Mouse (Mus musculus) neural tube, embryonic 11.5 days (tissue): ENCODE data around the gene Plagl2. TPM values are rescaled to one million over a fixed set of nuclear protein-coding genes. Genes with fewer than 3 reads are reported as not detected.

Experiments used
- ATAC-seq: fragments of 200-750 bp; cut with Nextera tagmentation; 2 replicates; pipeline ENCODE4 v1.8.0; 2017; ENCODE audit warnings: moderate number of reproducible peaks, mild to moderate bottlenecking, moderate TSS enrichment, moderate library complexity; ENCODE audit not compliant: insufficient read depth, low FRiP score, low TSS enrichment
- DNase-seq: peaks from one replicate; pipeline ENCODE4 v3.0.0-alpha.2; 2015; ENCODE audit warnings: low spot score
- H3K27ac ChIP-seq: fragments of 300-500 bp; sonication (generic); 2 replicates; pipeline ENCODE4 v1.5.1; 2014; ENCODE audit warnings: low read depth, mild to moderate bottlenecking, low read length
- H3K27me3 ChIP-seq: fragments of 300-500 bp; sonication (generic); 2 replicates; pipeline ENCODE4 v1.6.1; 2014; ENCODE audit warnings: mild to moderate bottlenecking, low read length, mixed read lengths; ENCODE audit not compliant: control insufficient read depth, insufficient read depth
- H3K36me3 ChIP-seq: fragments of 300-500 bp; sonication (generic); 2 replicates; pipeline ENCODE4 v1.6.1; 2014; ENCODE audit warnings: mild to moderate bottlenecking, low read length, moderate library complexity, mixed read lengths; ENCODE audit not compliant: control insufficient read depth, insufficient read depth
- H3K4me1 ChIP-seq: fragments of 300-500 bp; sonication (generic); 2 replicates; pipeline ENCODE4 v1.6.1; 2014; ENCODE audit warnings: low read length, mixed read lengths; ENCODE audit not compliant: control insufficient read depth, insufficient read depth
- H3K4me2 ChIP-seq: fragments of 300-500 bp; sonication (generic); 2 replicates; pipeline ENCODE4 v1.6.1; 2014; ENCODE audit warnings: low read depth, mild to moderate bottlenecking, moderate library complexity
- H3K4me3 ChIP-seq: fragments of 300-500 bp; sonication (generic); 2 replicates; pipeline ENCODE4 v1.5.1; 2014; ENCODE audit warnings: low read depth, low read length
- H3K9ac ChIP-seq: fragments of 300-500 bp; sonication (generic); 2 replicates; pipeline ENCODE4 v1.6.1; 2014; ENCODE audit warnings: mild to moderate bottlenecking, low read length
- H3K9me3 ChIP-seq: fragments of 300-500 bp; sonication (generic); 2 replicates; pipeline ENCODE4 v1.6.1; 2016; ENCODE audit warnings: low read length; ENCODE audit not compliant: control insufficient read depth
- WGBS: fragments of 180-500 bp; shearing (Covaris S2); extraction: QIAGEN DNeasy Blood & Tissue Kit; methylation state at CpG from one replicate; pipeline ENCODE4 v1.1.7; 2014; 5-methylcytosine and 5-hydroxymethylcytosine counted together
- polyA plus RNA-seq: library from polyadenylated mRNA; unstranded; fragments of >200 nt; fragmentation: Nextera tagmentation; extraction: Ambion mirVana; gene quantifications from 2 replicates; pipeline ENCODE4 v1.2.1, GENCODE M21; 2014

Plagl2 gene
- polyA plus RNA-seq, 1 experiment from 2014 or later, result 34.0 TPM

DNA sequence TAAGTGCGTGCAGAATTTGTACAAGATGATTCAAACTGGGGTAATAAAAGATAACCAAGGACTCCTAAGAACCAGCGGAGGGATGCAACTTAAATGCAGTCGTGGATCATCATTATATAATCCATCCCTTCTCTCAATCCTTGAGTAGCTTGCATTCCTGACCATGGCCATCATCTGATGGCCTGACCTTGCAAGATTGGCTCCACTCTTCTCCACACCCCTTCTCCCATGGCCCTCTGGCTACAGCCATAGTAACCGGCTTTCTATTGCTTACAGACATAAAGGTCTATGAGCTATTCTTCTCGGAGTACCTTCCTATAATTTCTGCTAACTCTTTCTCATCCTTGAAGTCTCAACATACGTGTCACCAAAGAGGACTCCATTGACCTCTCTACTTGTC, 930 bp upstream of the Plagl2 start:
- Histone ChIP-seq H3K4me1 (peaks cover 11% of the 10 kb centered on the region), H3K4me3 (peak overlapping the region; percentile 98), H3K9ac (peak overlapping the region; percentile 98), H3K9me3 (no peaks in the 10 kb centered on the region), H3K27me3 (no peaks in the 10 kb centered on the region), H3K4me2 (peak overlapping the region; percentile 79), H3K36me3 (no peaks in the 10 kb centered on the region), H3K27ac (no peak overlapping the region)
- ATAC-seq (no peak), DNase-seq (no peak)
- WGBS, result 70% methylated on average over 6 of the region's 6 CpGs

DNA sequence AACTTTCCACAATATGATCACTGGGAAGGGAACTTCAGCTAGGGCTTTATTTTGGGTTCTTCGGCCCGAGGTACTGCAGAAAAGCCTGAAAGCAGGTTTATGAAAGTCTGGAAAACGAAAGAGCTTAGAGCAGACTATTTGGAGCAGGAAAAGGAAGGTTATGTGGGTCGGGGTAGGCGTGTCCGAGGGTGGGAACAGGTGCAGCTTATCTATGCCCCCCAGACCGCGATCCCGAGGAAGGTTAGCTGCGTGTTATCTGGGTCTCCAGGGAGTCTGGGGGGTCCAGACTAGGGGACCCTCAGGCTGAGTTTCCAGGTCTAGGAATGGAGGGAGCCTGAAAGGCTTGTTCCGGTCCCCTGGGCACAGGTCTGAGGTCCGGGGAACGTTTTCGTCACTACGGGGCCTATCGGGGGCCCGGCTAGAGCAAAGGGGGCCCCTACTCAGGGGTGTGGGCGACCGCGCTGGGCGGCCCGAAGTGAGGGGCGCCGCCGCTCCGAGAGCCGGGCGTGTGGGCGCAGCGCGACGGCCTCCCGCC, 458 bp downstream of the Plagl2 start:
- Histone ChIP-seq H3K9ac (peak overlapping the region; percentile 98), H3K27ac (peak overlapping the region; percentile 88), H3K27me3 (no peaks in the 10 kb centered on the region), H3K36me3 (0 out of 2 replicates have a peak, but pooled peaks cover 2% of the 10 kb centered on the region), H3K4me3 (peak overlapping the region; percentile 98), H3K4me2 (peak overlapping the region; percentile 79), H3K4me1 (peaks cover 11% of the 10 kb centered on the region), H3K9me3 (no peaks in the 10 kb centered on the region)
- DNase-seq (peak; percentile 34), ATAC-seq (peak; percentile 70; the same call in 1 of the 2 replicates)
- under 1% methylated on average over 22 of the region's 33 CpGs for WGBS

DNA sequence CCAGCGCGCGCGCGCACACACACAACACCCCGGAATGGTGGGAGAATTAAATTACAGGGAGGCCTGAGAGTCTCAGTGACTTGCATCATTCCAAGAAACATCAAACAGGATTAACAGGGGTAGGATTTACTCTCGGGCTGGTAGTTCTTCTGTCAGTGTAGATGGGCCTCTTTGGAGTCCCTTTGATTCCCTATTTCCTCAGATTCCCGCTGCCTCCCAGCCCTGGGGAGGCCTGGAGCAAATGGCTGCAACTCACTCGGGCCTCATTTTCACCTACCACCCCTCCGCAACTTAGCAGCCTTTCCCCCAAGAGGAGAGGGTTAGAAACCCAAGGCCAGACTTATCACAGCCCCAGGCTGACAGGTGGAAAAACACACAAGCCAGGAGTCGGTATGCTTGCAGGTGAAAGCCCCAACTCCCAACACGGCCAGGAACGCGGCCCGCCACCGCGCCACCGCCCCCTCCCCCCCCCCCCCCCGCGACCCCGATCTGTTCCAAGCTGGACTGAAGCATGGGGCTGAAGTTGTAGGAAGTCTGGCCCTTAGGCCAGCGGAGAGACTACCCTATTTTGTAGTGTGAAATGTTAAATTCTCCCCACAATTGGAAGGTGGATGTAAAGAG, 1.3 kb downstream of the Plagl2 start:
- H3K4me2 ChIP-seq, result peak overlapping the region; percentile 79
- H3K27me3 ChIP-seq, result no peaks in the 10 kb centered on the region
- H3K4me3 ChIP-seq, result peak overlapping the region; percentile 98
- no peak overlapping the region for H3K27ac ChIP-seq
- WGBS, result 9% methylated on average over 15 of the region's 22 CpGs
- peaks cover 11% of the 10 kb centered on the region for H3K4me1 ChIP-seq
- DNase-seq, result peak; percentile 15
- H3K36me3 ChIP-seq, result 0 out of 2 replicates have a peak, but pooled peaks cover 7% of the 10 kb centered on the region
- H3K9me3 ChIP-seq, result no peaks in the 10 kb centered on the region
- peak overlapping the region; percentile 98 for H3K9ac ChIP-seq
- no peak for ATAC-seq

DNA sequence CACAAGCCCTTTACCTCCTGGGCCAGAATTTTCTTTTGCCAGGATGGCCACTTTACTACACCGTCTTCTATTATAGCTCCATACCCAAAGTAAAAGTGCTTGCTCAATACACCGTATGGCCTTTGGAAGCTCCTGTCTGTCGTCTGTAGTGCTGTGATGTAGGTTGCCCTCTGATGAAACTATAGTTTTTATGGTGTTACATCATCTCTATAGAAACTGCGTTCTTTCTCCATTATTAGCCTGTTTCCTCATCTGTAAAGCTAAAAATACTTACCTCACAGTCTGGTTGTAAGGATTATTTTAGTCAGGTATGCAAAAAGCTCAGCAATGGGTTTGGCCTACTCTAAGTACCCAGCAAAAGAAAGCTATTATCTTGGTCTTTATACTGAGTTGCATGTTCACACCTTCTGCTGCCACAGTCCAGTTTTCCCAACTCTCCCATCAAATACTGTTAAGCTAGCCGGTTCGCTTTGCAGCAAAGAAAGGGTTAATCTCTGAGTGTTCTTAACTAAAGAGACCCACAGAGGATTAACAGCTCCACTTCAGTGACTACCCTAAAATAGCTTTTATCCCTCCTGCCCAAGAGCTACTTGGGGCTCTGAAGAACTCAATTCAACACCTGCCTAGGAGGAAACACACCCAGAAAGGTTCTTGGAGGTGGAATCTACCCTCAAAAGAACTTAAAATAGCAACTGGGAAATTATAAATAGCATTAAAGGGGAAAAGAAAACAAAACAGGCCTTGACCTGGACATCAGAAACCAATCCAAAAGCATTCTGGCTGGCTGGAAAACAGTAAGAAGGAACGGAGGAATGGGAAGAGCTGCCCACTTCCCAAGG, 2.0 kb downstream of the Plagl2 start:
- H3K27me3 ChIP-seq, result no peaks in the 10 kb centered on the region
- 70% methylated on average over 7 of the region's 7 CpGs for WGBS
- no peak for DNase-seq
- ATAC-seq, result no peak
- H3K27ac ChIP-seq, result no peak overlapping the region
- H3K36me3 ChIP-seq, result peaks cover 12% of the 10 kb centered on the region
- peak overlapping the region; percentile 98 for H3K4me3 ChIP-seq
- peaks cover 11% of the 10 kb centered on the region for H3K4me1 ChIP-seq
- H3K9ac ChIP-seq, result peak overlapping the region; percentile 98
- H3K4me2 ChIP-seq, result peak overlapping the region; percentile 79
- no peaks in the 10 kb centered on the region for H3K9me3 ChIP-seq

DNA sequence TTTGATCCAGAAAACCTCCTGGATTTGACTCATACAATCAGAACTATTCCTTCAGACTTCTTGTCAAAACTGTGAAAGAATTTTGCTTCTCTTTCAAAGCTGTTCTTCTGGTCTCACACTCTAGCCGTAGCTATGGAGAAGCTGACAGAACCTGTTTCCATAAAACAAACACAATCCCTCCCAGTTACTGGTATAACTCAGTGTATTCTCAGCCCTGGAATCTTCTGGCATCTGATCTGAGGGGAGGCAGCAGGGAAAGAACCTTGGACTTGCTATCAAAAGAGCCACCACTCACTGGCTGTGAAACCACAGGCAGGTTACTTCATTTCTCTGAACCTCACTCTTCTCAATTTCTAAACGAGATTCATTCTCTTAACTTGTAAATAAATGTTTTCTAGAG, 2.8 kb downstream of the Plagl2 start:
- Histone ChIP-seq H3K27ac (no peak overlapping the region), H3K36me3 (peaks cover 15% of the 10 kb centered on the region), H3K4me3 (no peak overlapping the region), H3K4me1 (peaks cover 11% of the 10 kb centered on the region), H3K4me2 (no peak overlapping the region), H3K9me3 (no peaks in the 10 kb centered on the region), H3K27me3 (no peaks in the 10 kb centered on the region), H3K9ac (no peak overlapping the region)
- WGBS, result 85% methylated on average over 2 of the region's 2 CpGs
- DNase-seq (no peak), ATAC-seq (no peak)

DNA sequence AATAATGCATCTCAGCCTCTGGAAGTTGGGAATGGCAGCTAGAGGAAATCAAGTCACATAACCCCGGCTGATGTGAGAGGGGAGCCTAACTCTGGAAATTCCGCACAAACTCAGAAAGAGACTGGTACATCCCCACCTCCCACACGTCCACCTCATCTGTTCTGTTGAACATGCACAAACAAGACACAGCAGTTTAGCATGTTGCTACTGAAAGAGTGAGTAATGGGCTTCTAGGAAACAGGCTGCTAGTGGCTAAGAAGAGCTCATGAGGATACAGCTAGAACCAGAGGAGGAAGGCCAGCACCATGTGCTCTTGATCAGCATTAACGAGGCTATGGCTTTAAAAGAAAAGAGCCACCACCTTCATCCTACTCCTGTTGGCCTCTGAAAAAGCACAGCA, 3.3 kb downstream of the Plagl2 start:
- Histone ChIP-seq H3K4me2 (no peak overlapping the region), H3K4me1 (peaks cover 11% of the 10 kb centered on the region), H3K27me3 (no peaks in the 10 kb centered on the region), H3K27ac (no peak overlapping the region), H3K9ac (no peak overlapping the region), H3K36me3 (peaks cover 15% of the 10 kb centered on the region), H3K9me3 (no peaks in the 10 kb centered on the region), H3K4me3 (no peak overlapping the region)
- 83% methylated on average over 4 of the region's 4 CpGs for WGBS
- DNase-seq (no peak), ATAC-seq (no peak)

DNA sequence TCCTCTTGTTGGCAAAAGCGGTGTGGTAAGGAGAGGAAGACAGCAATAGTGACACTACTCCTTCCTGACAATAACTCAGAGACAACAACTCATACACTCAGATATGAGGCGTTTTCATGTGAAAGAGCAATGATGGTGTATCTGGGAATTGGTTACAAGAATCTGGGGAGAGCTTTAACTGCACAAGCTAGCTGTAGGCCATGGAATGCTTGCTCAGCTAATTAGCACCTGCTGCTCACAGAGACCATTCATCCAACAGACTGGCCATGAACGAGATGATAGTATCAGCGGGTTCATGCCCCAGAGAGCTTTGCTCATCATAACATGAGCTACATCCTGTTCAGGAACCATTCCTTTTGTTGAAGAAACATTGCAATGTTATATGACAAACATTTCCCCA, 4.0 kb downstream of the Plagl2 start:
- Histone ChIP-seq H3K27ac (no peak overlapping the region), H3K4me3 (no peak overlapping the region), H3K36me3 (peaks cover 18% of the 10 kb centered on the region), H3K27me3 (no peaks in the 10 kb centered on the region), H3K9ac (no peak overlapping the region), H3K9me3 (no peaks in the 10 kb centered on the region), H3K4me1 (peaks cover 9% of the 10 kb centered on the region), H3K4me2 (no peak overlapping the region)
- no peak for DNase-seq
- ATAC-seq, result no peak
- WGBS, result 84% methylated on average over 4 of the region's 4 CpGs

DNA sequence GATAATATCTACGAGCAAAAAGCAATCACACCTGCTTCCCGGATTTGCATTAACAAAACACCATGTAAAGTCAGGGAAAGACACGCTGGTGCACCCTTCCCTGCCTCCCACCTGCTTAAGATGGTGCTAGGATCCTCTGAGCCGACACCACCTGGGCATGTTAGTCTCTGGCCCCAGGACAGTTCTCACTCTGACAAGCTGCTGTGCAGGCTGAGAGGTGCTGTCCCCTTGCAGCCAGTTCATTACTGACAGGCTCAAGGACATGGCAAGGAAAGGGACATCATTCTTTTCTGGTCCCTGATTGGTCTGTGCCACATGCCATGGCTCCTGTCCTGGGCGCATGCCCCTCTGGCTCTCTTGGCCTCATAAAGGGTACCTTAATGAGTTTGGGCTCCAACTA, 12.7 kb downstream of the Plagl2 start:
- Histone ChIP-seq H3K27me3 (no peaks in the 10 kb centered on the region), H3K4me1 (0 out of 2 replicates have a peak, but pooled peaks cover 2% of the 10 kb centered on the region), H3K4me2 (no peak overlapping the region), H3K4me3 (no peak overlapping the region), H3K36me3 (peaks cover 29% of the 10 kb centered on the region), H3K9ac (no peak overlapping the region), H3K9me3 (no peaks in the 10 kb centered on the region), H3K27ac (no peak overlapping the region)
- DNase-seq, result no peak
- no peak for ATAC-seq
- 89% methylated on average over 5 of the region's 5 CpGs for WGBS
